ENCODE assay signal across 12 mouse cellular contexts in genomic region chr13:36529467-36530039, GRCm38 (mm10).
A peak's percentile ranks its signal among the peaks of the same experiment; 100 is the strongest.
DNase-seq lines count a peak whose midpoint lies in the region; ATAC-seq and TF ChIP-seq lines count a peak whose summit lies in the region.
"Had no signal": no experiment of that assay in that cellular context is flagged by ENCODE, and none has a peak within 500 bp of the region (broad histone marks: within the 10 kb centered on the region; RNA-seq: fewer than 3 reads in every experiment).

No protein-coding gene starts in this region.

- H3K9ac ChIP-seq in lung, embryonic 14.5 days = no peak overlapping the region
- no peak overlapping the region for H3K9ac ChIP-seq in embryonic facial prominence, embryonic 11.5 days (replicated peaks; ENCODE audit: low read length)
- no peak overlapping the region for H3K9ac ChIP-seq in kidney, embryonic 15.5 days
- no peak overlapping the region for H3K9ac ChIP-seq in stomach, embryonic 16.5 days (ENCODE audit: low read length)
- H3K9ac ChIP-seq: heart, embryonic 13.5 days; liver, postnatal 0 days; midbrain, embryonic 15.5 days had no signal

- peak; percentile 16 for DNase-seq in lung, embryonic 14.5 days
- DNase-seq in lung, postnatal 36 days = no peak
- DNase-seq in embryonic facial prominence, embryonic 11.5 days (ENCODE audit: low spot score) = peak; percentile 59
- DNase-seq in layer of hippocampus, adult 18-20 months (ENCODE audit: low spot score in 2 of 2) = no peak
- no peak for DNase-seq in cerebellum, adult 8-10 months
- DNase-seq: adrenal gland, postnatal 36 days; cerebellum, postnatal 14 days; liver, postnatal 0 days had no signal

- H3K27me3 ChIP-seq in lung, embryonic 14.5 days (ENCODE audit: insufficient read depth, low read length) = no peaks in the 10 kb centered on the region
- H3K27me3 ChIP-seq in embryonic facial prominence, embryonic 11.5 days (ENCODE audit: control insufficient read depth, insufficient read depth, low read length) = no peaks in the 10 kb centered on the region
- H3K27me3 ChIP-seq in kidney, embryonic 15.5 days = no peaks in the 10 kb centered on the region
- H3K27me3 ChIP-seq in stomach, embryonic 16.5 days (ENCODE audit: control insufficient read depth, insufficient read depth, low read length) = no peaks in the 10 kb centered on the region
- H3K27me3 ChIP-seq: heart, embryonic 13.5 days; midbrain, embryonic 15.5 days had no signal

- H3K4me2 ChIP-seq in lung, embryonic 14.5 days = no peak overlapping the region
- no peak overlapping the region for H3K4me2 ChIP-seq in embryonic facial prominence, embryonic 11.5 days (ENCODE audit: low read depth, low read length)
- H3K4me2 ChIP-seq in kidney, embryonic 15.5 days = no peak overlapping the region
- no peak overlapping the region for H3K4me2 ChIP-seq in stomach, embryonic 16.5 days (ENCODE audit: low read depth, low read length)
- H3K4me2 ChIP-seq: heart, embryonic 13.5 days; midbrain, embryonic 15.5 days had no signal

- 0 out of 2 replicates have a peak, but pooled peaks have one; percentile 30 for ATAC-seq in lung, embryonic 14.5 days (ENCODE audit: insufficient read depth)
- ATAC-seq in embryonic facial prominence, embryonic 11.5 days (replicated peaks; ENCODE audit: insufficient number of reproducible peaks, low FRiP score, low TSS enrichment, low read depth) = peak; percentile 55; the same call in 1 of the 2 replicates
- ATAC-seq in kidney, embryonic 15.5 days (replicated peaks; ENCODE audit: low FRiP score) = peak; percentile 38; the same call in 1 of the 2 replicates
- ATAC-seq in stomach, embryonic 16.5 days (ENCODE audit: insufficient read depth, low FRiP score) = peak; percentile 57
- ATAC-seq: liver, postnatal 0 days; midbrain, embryonic 15.5 days had no signal

- H3K9me3 ChIP-seq in lung, embryonic 14.5 days (ENCODE audit: low read depth, low read length) = no peaks in the 10 kb centered on the region
- no peaks in the 10 kb centered on the region for H3K9me3 ChIP-seq in embryonic facial prominence, embryonic 11.5 days (replicated peaks; ENCODE audit: control insufficient read depth, low read length)
- H3K9me3 ChIP-seq in kidney, embryonic 15.5 days (replicated peaks) = no peaks in the 10 kb centered on the region
- no peaks in the 10 kb centered on the region for H3K9me3 ChIP-seq in stomach, embryonic 16.5 days (replicated peaks; ENCODE audit: control insufficient read depth, low read length)
- H3K9me3 ChIP-seq: heart, embryonic 13.5 days; midbrain, embryonic 15.5 days had no signal

- no peak overlapping the region for H3K4me3 ChIP-seq in lung, embryonic 14.5 days (ENCODE audit: low read depth, low read length)
- no peak overlapping the region for H3K4me3 ChIP-seq in embryonic facial prominence, embryonic 11.5 days (ENCODE audit: low read depth, low read length)
- no peak overlapping the region for H3K4me3 ChIP-seq in kidney, embryonic 15.5 days (replicated peaks)
- no peak overlapping the region for H3K4me3 ChIP-seq in stomach, embryonic 16.5 days (replicated peaks; ENCODE audit: low read length)
- H3K4me3 ChIP-seq: heart, embryonic 13.5 days; midbrain, embryonic 15.5 days had no signal

- 0 out of 2 replicates have a peak, but pooled peaks cover 3% of the 10 kb centered on the region for H3K4me1 ChIP-seq in lung, embryonic 14.5 days (ENCODE audit: insufficient read depth)
- H3K4me1 ChIP-seq in embryonic facial prominence, embryonic 11.5 days (ENCODE audit: control insufficient read depth, insufficient read depth, low read length) = no peaks in the 10 kb centered on the region
- H3K4me1 ChIP-seq in kidney, embryonic 15.5 days = peaks cover 7% of the 10 kb centered on the region; the same call in 1 of the 2 replicates
- H3K4me1 ChIP-seq in stomach, embryonic 16.5 days (ENCODE audit: control insufficient read depth, insufficient read depth, low read length) = no peaks in the 10 kb centered on the region; the same call in 1 of the 2 replicates

- H3K36me3 ChIP-seq in lung, embryonic 14.5 days (ENCODE audit: insufficient read depth) = no peaks in the 10 kb centered on the region
- no peaks in the 10 kb centered on the region for H3K36me3 ChIP-seq in embryonic facial prominence, embryonic 11.5 days (replicated peaks; ENCODE audit: control insufficient read depth, insufficient read depth, low read depth, low read length)
- H3K36me3 ChIP-seq in kidney, embryonic 15.5 days = no peaks in the 10 kb centered on the region
- no peaks in the 10 kb centered on the region for H3K36me3 ChIP-seq in stomach, embryonic 16.5 days (ENCODE audit: control insufficient read depth, insufficient read depth, low read length)
- H3K36me3 ChIP-seq: heart, embryonic 13.5 days; midbrain, embryonic 15.5 days had no signal

- H3K27ac ChIP-seq in lung, embryonic 14.5 days (ENCODE audit: low read depth) = peak overlapping the region; percentile 32; the same call in 1 of the 2 replicates
- no peak overlapping the region for H3K27ac ChIP-seq in embryonic facial prominence, embryonic 11.5 days (replicated peaks; ENCODE audit: low read depth, low read length)
- peak overlapping the region; percentile 24; the same call in 1 of the 2 replicates for H3K27ac ChIP-seq in kidney, embryonic 15.5 days
- no peak overlapping the region for H3K27ac ChIP-seq in stomach, embryonic 16.5 days (ENCODE audit: low read length)
- H3K27ac ChIP-seq: midbrain, embryonic 15.5 days had no signal

- no peak for TF ChIP-seq CTCF in lung, embryonic 14.5 days (IDR thresholded peaks at IDR 0.05; ENCODE audit: low read depth)

- 56% methylated on average over 5 of the region's 5 CpGs for WGBS in lung, embryonic 14.5 days
- WGBS in embryonic facial prominence, embryonic 11.5 days = 69% methylated on average over 5 of the region's 5 CpGs
- WGBS in kidney, embryonic 15.5 days = 61% methylated on average over 5 of the region's 5 CpGs
- 49% methylated on average over 5 of the region's 5 CpGs for WGBS in stomach, embryonic 16.5 days

Comparison
In these comparisons a context has a peak if more than half of its experiments do, and no peak if none do; other contexts are left out.
1. DNase-seq: peak in lung, embryonic 14.5 days (single experiment) and embryonic facial prominence, embryonic 11.5 days (single experiment); none in lung, postnatal 36 days (single experiment), layer of hippocampus, adult 18-20 months (0 of 2) and cerebellum, adult 8-10 months (single experiment).
2. H3K27ac ChIP-seq: peak in lung, embryonic 14.5 days (single experiment) and kidney, embryonic 15.5 days (single experiment); none in embryonic facial prominence, embryonic 11.5 days (single experiment) and stomach, embryonic 16.5 days (single experiment).
3. Peak in every context shown above with its lines, with median percentiles within 50 percentile points of each other: ATAC-seq.